Mouse (Mus musculus) liver, postnatal 0 days (tissue): ENCODE measurements at regions not wholly inside any gene's neighbourhood (a gene's known extent, or its start where the extent isn't known, plus 50 kb on each side); places are given as distances from the start of the nearest gene placed in this dataset.

Experiments used
- CTCF ChIP-seq: sonication (generic); IDR thresholded peaks from 2 replicates; pipeline ENCODE4 v1.5.1; 2016; ENCODE audit warnings: antibody characterized with exemption, low read depth
- EP300 ChIP-seq: IDR thresholded peaks from 2 replicates; pipeline ENCODE4 v1.6.1; 2016; ENCODE audit warnings: antibody characterized with exemption, low read depth, mild to moderate bottlenecking

DNA sequence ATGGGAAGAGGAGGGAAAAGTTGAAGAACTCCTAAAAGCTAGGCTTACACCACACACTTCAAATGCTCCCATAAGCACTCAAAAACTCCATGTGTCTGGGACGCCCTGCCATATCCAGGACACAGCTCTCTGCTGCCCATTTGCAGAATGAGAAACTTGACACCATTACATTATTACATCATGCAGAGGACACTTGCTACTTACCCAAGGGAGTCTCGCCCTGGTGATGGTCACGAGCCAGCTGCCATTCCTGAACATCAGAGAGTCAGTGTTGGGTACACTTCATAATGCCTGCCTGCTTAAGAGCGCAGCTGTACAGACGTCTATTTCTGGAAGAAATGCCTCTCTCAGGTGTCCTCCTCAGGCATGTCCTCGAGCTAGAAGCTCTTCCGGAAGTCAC lies 135.3 kb downstream of the Rpl36a-ps1 start:
- TF ChIP-seq CTCF (no peak), EP300 (no peak)
